Comparison of ENCODE assay signal across 22 mouse cellular contexts in the genomic region with DNA sequence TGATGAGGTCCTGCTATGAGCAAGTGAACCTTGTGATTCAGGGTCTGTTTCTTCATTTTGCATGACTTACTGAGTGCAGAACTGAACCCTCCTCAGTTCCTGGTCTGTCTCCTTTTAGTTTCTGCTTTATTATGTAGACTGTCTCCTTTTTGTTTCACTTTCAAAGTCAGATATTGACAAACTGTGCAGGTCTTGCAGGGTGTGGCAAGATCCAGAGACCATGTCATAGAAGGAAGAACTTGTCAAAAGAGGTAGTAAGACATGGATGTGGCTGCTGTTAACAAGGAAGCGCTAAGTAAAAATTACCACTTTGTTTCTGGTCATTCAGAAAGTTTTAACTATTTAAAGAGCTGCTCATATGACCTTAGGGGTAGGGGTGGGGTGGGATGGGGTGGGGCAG.
DNase-seq lines count a peak whose midpoint lies in the region; ATAC-seq and TF ChIP-seq lines count a peak whose summit lies in the region.
"Had no signal": no experiment of that assay in that cellular context is flagged by ENCODE, and none has a peak within 500 bp of the region (broad histone marks: within the 10 kb centered on the region; RNA-seq: fewer than 3 reads in every experiment).

No protein-coding gene starts in this region.

- no peaks in the 10 kb centered on the region for H3K27me3 ChIP-seq in liver, postnatal 0 days (ENCODE audit: insufficient read depth, low read length)
- H3K27me3 ChIP-seq in liver, embryonic 11.5 days (replicated peaks; ENCODE audit: control insufficient read depth, insufficient read depth, low read length): no peaks in the 10 kb centered on the region
- H3K27me3 ChIP-seq: heart, embryonic 12.5 days; liver, embryonic 15.5 days; neural tube, embryonic 12.5 days had no signal

- TF ChIP-seq CTCF in liver, postnatal 0 days (IDR thresholded peaks at IDR 0.05; ENCODE audit: low read depth): no peak
- no peak for TF ChIP-seq CTCF in gastrocnemius, adult 2 months (IDR thresholded peaks at IDR 0.05)

- no peak overlapping the region for H3K9ac ChIP-seq in liver, postnatal 0 days (replicated peaks)
- no peak overlapping the region for H3K9ac ChIP-seq in liver, embryonic 11.5 days (ENCODE audit: low read depth, low read length)
- H3K9ac ChIP-seq: heart, embryonic 12.5 days; liver, embryonic 15.5 days; neural tube, embryonic 12.5 days had no signal

- H3K9me3 ChIP-seq in liver, postnatal 0 days (ENCODE audit: low read length): no peaks in the 10 kb centered on the region
- no peaks in the 10 kb centered on the region for H3K9me3 ChIP-seq in liver, embryonic 11.5 days (ENCODE audit: control insufficient read depth, low read length)
- H3K9me3 ChIP-seq: heart, embryonic 12.5 days; limb, embryonic 10.5 days; liver, embryonic 15.5 days; neural tube, embryonic 12.5 days had no signal

- 0 out of 2 replicates have a peak overlapping the region, but pooled peaks have one; percentile 13 for H3K4me2 ChIP-seq in liver, postnatal 0 days (ENCODE audit: low read depth, low read length)
- H3K4me2 ChIP-seq in liver, embryonic 11.5 days: no peak overlapping the region
- H3K4me2 ChIP-seq: heart, embryonic 12.5 days; liver, embryonic 15.5 days; neural tube, embryonic 12.5 days had no signal

- ATAC-seq in liver, postnatal 0 days: peak; percentile 62; the same call in 1 of the 2 replicates
- no peak for ATAC-seq in liver, embryonic 11.5 days (replicated peaks; ENCODE audit: low FRiP score)
- peak; percentile 79 for ATAC-seq in common myeloid progenitor, adult 5-6 weeks (replicated peaks; ENCODE audit: low read depth, poor library complexity, severe bottlenecking)
- ATAC-seq: hindbrain, postnatal 0 days; midbrain, embryonic 16.5 days had no signal

- peak overlapping the region; percentile 13 for H3K27ac ChIP-seq in liver, postnatal 0 days (ENCODE audit: low read depth)
- H3K27ac ChIP-seq in liver, embryonic 11.5 days (ENCODE audit: low read depth, low read length): no peak overlapping the region
- H3K27ac ChIP-seq in gastrocnemius, adult 2 months: no peak overlapping the region
- H3K27ac ChIP-seq: hindbrain, postnatal 0 days; kidney, postnatal 0 days; layer of hippocampus, adult 2 months; left cerebral cortex, adult 2 months; limb, embryonic 10.5 days; liver, embryonic 15.5 days; neural tube, embryonic 12.5 days had no signal

- no peak for DNase-seq in liver, postnatal 0 days
- DNase-seq in liver, embryonic 11.5 days (ENCODE audit: low spot score): no peak
- DNase-seq in CD4-positive helper T cell, adult 2 months (ENCODE audit: low read depth, low spot score): peak; percentile 53
- peak; percentile 47 to 60 for DNase-seq in monocyte, adult 2 months (ENCODE audit: low read depth in 1 of 2, low spot score in 2 of 2)
- DNase-seq in frontal cortex, adult 2 months (ENCODE audit: extremely low spot score in 1 of 2, low spot score in 1 of 2): no peak
- no peak for DNase-seq in kidney, postnatal 36 days
- no peak for DNase-seq in gastrocnemius, adult 2 months
- DNase-seq: adrenal gland, postnatal 25 days; cerebellum, adult 9-10 months; gastrocnemius, postnatal 14 days; right cerebral cortex, postnatal 25 days; thymus, postnatal 4 days had no signal

- no peak for TF ChIP-seq EP300 in liver, postnatal 0 days (IDR thresholded peaks at IDR 0.05; ENCODE audit: low read depth)

- intact Hi-C loops in gastrocnemius, adult 2 months (cut with DNase I): no loop called here

- WGBS in liver, postnatal 0 days (ENCODE audit: insufficient replicate concordance): 52% methylated on average over 1 of the region's 1 CpGs
- 83% methylated on average over 1 of the region's 1 CpGs for WGBS in liver, embryonic 11.5 days

- no peak overlapping the region for H3K4me3 ChIP-seq in liver, postnatal 0 days (ENCODE audit: low read depth, low read length)
- H3K4me3 ChIP-seq in liver, embryonic 11.5 days (ENCODE audit: low read depth, low read length): no peak overlapping the region
- no peak overlapping the region for H3K4me3 ChIP-seq in gastrocnemius, adult 2 months
- H3K4me3 ChIP-seq: heart, embryonic 12.5 days; layer of hippocampus, adult 2 months; left cerebral cortex, adult 2 months; limb, embryonic 10.5 days; liver, embryonic 15.5 days; neural tube, embryonic 12.5 days had no signal

- H3K36me3 ChIP-seq in liver, postnatal 0 days (replicated peaks; ENCODE audit: insufficient read depth, low read length): no peaks in the 10 kb centered on the region
- no peaks in the 10 kb centered on the region for H3K36me3 ChIP-seq in liver, embryonic 11.5 days (ENCODE audit: control insufficient read depth, insufficient read depth, low read length)
- H3K36me3 ChIP-seq: heart, embryonic 12.5 days; limb, embryonic 10.5 days; liver, embryonic 15.5 days; neural tube, embryonic 12.5 days had no signal

- peaks cover 9% of the 10 kb centered on the region for H3K4me1 ChIP-seq in liver, postnatal 0 days (ENCODE audit: insufficient read depth)
- no peaks in the 10 kb centered on the region; the same call in 1 of the 2 replicates for H3K4me1 ChIP-seq in liver, embryonic 11.5 days (replicated peaks; ENCODE audit: control insufficient read depth, insufficient read depth, low read length)
- H3K4me1 ChIP-seq: limb, embryonic 10.5 days; neural tube, embryonic 12.5 days had no signal

Comparison
In these comparisons a context has a peak if more than half of its experiments do, and no peak if none do; other contexts are left out.
1. DNase-seq: peak in CD4-positive helper T cell, adult 2 months (single experiment) and monocyte, adult 2 months (2 of 2); none in liver, postnatal 0 days (single experiment), liver, embryonic 11.5 days (single experiment), frontal cortex, adult 2 months (0 of 2), kidney, postnatal 36 days (0 of 2) and gastrocnemius, adult 2 months (single experiment).